Mouse (Mus musculus): Measurements from ENCODE around the gene Lypla2. TPM values are rescaled to one million over a fixed set of nuclear protein-coding genes. Genes with fewer than 3 reads are reported as not detected.
A peak's percentile ranks its signal among the peaks of the same experiment; 100 is the strongest.

Gene Lypla2
- polyA plus RNA-seq, 1 experiment, result 34.8 TPM

DNA sequence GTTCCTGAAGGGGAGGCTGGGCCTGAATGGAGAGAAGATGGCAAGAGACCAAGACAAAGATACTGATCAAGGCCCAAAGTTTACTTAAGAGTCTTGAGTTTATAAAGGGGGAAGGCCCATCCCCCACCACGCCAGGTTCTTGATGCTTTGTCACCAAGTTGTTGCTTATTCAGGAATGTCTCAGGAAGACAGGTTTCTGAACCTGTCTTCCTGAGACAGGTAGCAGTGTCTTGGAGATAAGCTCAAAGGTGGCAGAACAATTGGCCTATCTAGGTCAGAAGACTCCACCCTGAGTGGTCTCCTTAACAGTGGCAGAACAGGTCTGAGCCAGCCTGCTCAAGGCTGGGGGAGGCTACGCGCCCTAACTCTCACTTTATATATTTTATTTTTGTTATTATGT lies 45.6 kb downstream of the Lypla2 start:
- Histone ChIP-seq H3K4me3 (replicated peaks; ENCODE audit: control insufficient read depth, low read depth, low read length) (no peak overlapping the region), H3K4me1 (ENCODE audit: control insufficient read depth, insufficient read depth, low read length) (no peaks in the 10 kb centered on the region; the same call in 1 of the 2 replicates), H3K27ac (ENCODE audit: control insufficient read depth, insufficient read depth, low read depth, low read length, poor library complexity) (no peak overlapping the region)
- TF ChIP-seq POLR2A (IDR thresholded peaks at IDR 0.05; ENCODE audit: borderline replicate concordance, control insufficient read depth, low read depth, low read length), result no peak
- no peak for TF ChIP-seq CTCF (IDR thresholded peaks at IDR 0.05; ENCODE audit: control insufficient read depth, insufficient read depth, low read length)
- 89% methylated on average over 3 of the region's 3 CpGs for WGBS

DNA sequence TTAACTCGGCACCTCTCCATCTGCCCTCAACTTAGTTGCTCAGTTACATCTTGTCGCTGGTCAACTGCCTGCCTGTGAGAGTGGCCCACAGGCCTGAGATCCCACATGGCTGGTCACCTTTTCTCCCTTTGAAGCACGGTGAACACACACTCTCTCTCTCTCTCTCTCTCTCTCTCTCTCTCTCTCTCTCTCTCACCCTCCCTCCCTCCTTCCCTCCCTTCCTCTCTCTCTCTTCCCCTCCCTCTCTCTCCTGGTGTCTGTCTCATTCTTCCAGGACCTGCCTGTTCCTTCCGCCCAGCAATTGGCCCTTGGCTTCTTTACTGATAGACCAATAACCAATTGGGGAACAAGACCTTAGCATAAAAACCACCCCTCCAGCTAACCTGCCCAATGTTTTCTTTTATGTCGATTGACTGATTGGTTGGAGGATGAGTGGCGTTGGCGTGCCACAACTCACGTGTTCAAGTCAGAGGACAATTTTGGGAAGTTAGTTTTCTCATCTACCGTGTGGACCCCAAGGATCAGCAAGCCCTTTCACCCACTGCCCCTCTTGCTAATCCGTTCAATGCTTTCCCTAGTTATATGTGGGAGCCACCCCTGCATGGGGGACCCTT lies 46.1 kb downstream of the Lypla2 start:
- 79% methylated on average over 10 of the region's 10 CpGs for WGBS
- Histone ChIP-seq H3K27ac (ENCODE audit: control insufficient read depth, insufficient read depth, low read depth, low read length, poor library complexity) (no peak overlapping the region), H3K4me3 (replicated peaks; ENCODE audit: control insufficient read depth, low read depth, low read length) (no peak overlapping the region), H3K4me1 (ENCODE audit: control insufficient read depth, insufficient read depth, low read length) (no peaks in the 10 kb centered on the region; the same call in 1 of the 2 replicates)
- TF ChIP-seq POLR2A (IDR thresholded peaks at IDR 0.05; ENCODE audit: borderline replicate concordance, control insufficient read depth, low read depth, low read length) (no peak), CTCF (IDR thresholded peaks at IDR 0.05; ENCODE audit: control insufficient read depth, insufficient read depth, low read length) (no peak)

- Histone ChIP-seq H3K27ac (ENCODE audit: control insufficient read depth, insufficient read depth, low read depth, low read length, poor library complexity) (no peak overlapping the region), H3K4me1 (ENCODE audit: control insufficient read depth, insufficient read depth, low read length) (no peaks in the 10 kb centered on the region; the same call in 1 of the 2 replicates), H3K4me3 (replicated peaks; ENCODE audit: control insufficient read depth, low read depth, low read length) (no peak overlapping the region)
- TF ChIP-seq POLR2A (IDR thresholded peaks at IDR 0.05; ENCODE audit: borderline replicate concordance, control insufficient read depth, low read depth, low read length) (no peak), CTCF (IDR thresholded peaks at IDR 0.05; ENCODE audit: control insufficient read depth, insufficient read depth, low read length) (no peak)
- WGBS, result 69% methylated on average over 5 of the region's 5 CpGs
These were observed 47.1 kb downstream of the Lypla2 start for GRCm38 (mm10) chr4:135925341-135925740.

- Histone ChIP-seq H3K4me3 (replicated peaks; ENCODE audit: control insufficient read depth, low read depth, low read length) (no peak overlapping the region), H3K27ac (ENCODE audit: control insufficient read depth, insufficient read depth, low read depth, low read length, poor library complexity) (no peak overlapping the region), H3K4me1 (ENCODE audit: control insufficient read depth, insufficient read depth, low read length) (peaks cover under 1% of the 10 kb centered on the region; the same call in 1 of the 2 replicates)
- no peak for TF ChIP-seq POLR2A (IDR thresholded peaks at IDR 0.05; ENCODE audit: borderline replicate concordance, control insufficient read depth, low read depth, low read length)
- WGBS, result 84% methylated on average over 2 of the region's 2 CpGs
These were observed 48.0 kb downstream of the Lypla2 start for GRCm38 (mm10) chr4:135924418-135924817.

- Histone ChIP-seq H3K27ac (ENCODE audit: control insufficient read depth, insufficient read depth, low read depth, low read length, poor library complexity) (no peak overlapping the region), H3K4me3 (replicated peaks; ENCODE audit: control insufficient read depth, low read depth, low read length) (no peak overlapping the region), H3K4me1 (ENCODE audit: control insufficient read depth, insufficient read depth, low read length) (peaks cover 6% of the 10 kb centered on the region)
- WGBS, result 45% methylated on average over 1 of the region's 1 CpGs
- no peak for TF ChIP-seq POLR2A (IDR thresholded peaks at IDR 0.05; ENCODE audit: borderline replicate concordance, control insufficient read depth, low read depth, low read length)
- TF ChIP-seq CTCF (IDR thresholded peaks at IDR 0.05; ENCODE audit: control insufficient read depth, insufficient read depth, low read length), result no peak
These were observed 50.2 kb downstream of the Lypla2 start for GRCm38 (mm10) chr4:135922190-135922589.

DNA sequence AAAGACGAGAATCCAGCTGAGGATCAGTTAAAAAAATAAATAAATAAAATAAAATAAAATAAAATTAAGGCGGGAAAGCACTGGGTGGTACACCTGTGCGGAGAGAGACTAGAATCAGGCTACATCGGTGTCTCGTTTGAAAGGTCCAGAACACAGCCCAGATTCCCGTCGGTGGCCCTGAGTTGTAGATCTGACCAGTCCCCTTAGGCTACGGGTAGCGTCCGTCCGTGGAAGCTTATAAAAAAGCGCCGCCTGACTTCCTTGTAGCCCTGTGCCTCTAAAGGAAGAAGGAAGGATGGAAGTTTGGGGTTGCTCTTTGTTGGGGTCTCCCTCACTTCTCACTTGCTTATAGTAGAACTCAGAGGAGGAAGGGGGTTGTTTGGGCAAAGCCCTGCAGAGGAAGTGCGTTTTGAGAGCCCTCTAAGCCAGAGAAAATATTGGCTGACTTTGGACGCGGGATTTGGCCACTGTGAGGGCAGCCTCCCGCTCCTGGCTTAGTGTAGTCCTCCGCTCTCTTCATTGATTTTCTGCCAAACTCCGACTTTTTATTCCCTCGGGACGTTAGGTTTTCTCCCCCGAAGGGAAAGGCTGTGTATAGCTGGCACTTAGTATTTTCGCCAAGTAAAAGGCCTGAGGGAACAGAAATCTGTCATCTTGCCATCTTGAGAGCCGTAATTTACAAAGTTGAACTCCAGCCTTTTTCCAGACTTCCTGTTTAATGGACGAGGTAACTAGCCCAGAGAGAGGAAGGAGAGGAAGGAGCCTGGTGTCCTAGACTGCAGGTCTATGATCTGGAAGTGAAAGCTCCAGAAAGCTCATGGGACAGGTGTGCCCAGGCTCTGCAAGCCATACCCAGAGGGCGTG lies 50.9 kb downstream of the Lypla2 start:
- H3K4me1 ChIP-seq (ENCODE audit: control insufficient read depth, insufficient read depth, low read length), result peaks cover 6% of the 10 kb centered on the region
- 2% methylated on average over 26 of the region's 26 CpGs for WGBS
- H3K4me3 ChIP-seq (replicated peaks; ENCODE audit: control insufficient read depth, low read depth, low read length), result peak overlapping the region; percentile 97
- TF ChIP-seq POLR2A (IDR thresholded peaks at IDR 0.05; ENCODE audit: borderline replicate concordance, control insufficient read depth, low read depth, low read length), result no peak
- H3K27ac ChIP-seq (ENCODE audit: control insufficient read depth, insufficient read depth, low read depth, low read length, poor library complexity), result peak overlapping the region; percentile 71

GRCm38 (mm10) chr4:135920304-135921241 lies 51.9 kb downstream of the Lypla2 start, which contains the start of gene Fuca1:
Fuca1 (plus strand) TSS chr4:135920735.
- Histone ChIP-seq H3K27ac (ENCODE audit: control insufficient read depth, insufficient read depth, low read depth, low read length, poor library complexity) (peak within 1 kb of the TSS; percentile 71), H3K4me3 (replicated peaks; ENCODE audit: control insufficient read depth, low read depth, low read length) (peak within 1 kb of the TSS; percentile 97), H3K4me1 (ENCODE audit: control insufficient read depth, insufficient read depth, low read length) (peaks cover 6% of the 10 kb centered on the region)
- under 1% methylated on average over 60 of the region's 60 CpGs for WGBS
- peak; percentile 82 for TF ChIP-seq CTCF (IDR thresholded peaks at IDR 0.05; ENCODE audit: control insufficient read depth, insufficient read depth, low read length)
- peak; percentile 67; the same call in 1 of the 2 replicates for TF ChIP-seq POLR2A (IDR thresholded peaks at IDR 0.05; ENCODE audit: borderline replicate concordance, control insufficient read depth, low read depth, low read length)

- Histone ChIP-seq H3K27ac (ENCODE audit: control insufficient read depth, insufficient read depth, low read depth, low read length, poor library complexity) (peak overlapping the region; percentile 68), H3K4me3 (replicated peaks; ENCODE audit: control insufficient read depth, low read depth, low read length) (no peak overlapping the region), H3K4me1 (ENCODE audit: control insufficient read depth, insufficient read depth, low read length) (peaks cover 6% of the 10 kb centered on the region)
- TF ChIP-seq CTCF (IDR thresholded peaks at IDR 0.05; ENCODE audit: control insufficient read depth, insufficient read depth, low read length) (no peak), POLR2A (IDR thresholded peaks at IDR 0.05; ENCODE audit: borderline replicate concordance, control insufficient read depth, low read depth, low read length) (no peak)
- WGBS, result 50% methylated on average over 3 of the region's 3 CpGs
These were observed 53.2 kb downstream of the Lypla2 start for GRCm38 (mm10) chr4:135919280-135919639.

All from bone marrow, adult 2 months (tissue).